Mouse (Mus musculus): ENCODE results near the gene Rpl21. TPM values are rescaled to one million over a fixed set of nuclear protein-coding genes. Genes with fewer than 3 reads are reported as not detected.

The Rpl21 gene
- polyA plus RNA-seq (2014; fragmentation: Illumina TruSeq; extraction: RNeasy Lipid Tissue Mini Kit (QIAGEN cat#74804); ENCODE audit: low read depth, low replicate concordance) = 459 TPM

DNA sequence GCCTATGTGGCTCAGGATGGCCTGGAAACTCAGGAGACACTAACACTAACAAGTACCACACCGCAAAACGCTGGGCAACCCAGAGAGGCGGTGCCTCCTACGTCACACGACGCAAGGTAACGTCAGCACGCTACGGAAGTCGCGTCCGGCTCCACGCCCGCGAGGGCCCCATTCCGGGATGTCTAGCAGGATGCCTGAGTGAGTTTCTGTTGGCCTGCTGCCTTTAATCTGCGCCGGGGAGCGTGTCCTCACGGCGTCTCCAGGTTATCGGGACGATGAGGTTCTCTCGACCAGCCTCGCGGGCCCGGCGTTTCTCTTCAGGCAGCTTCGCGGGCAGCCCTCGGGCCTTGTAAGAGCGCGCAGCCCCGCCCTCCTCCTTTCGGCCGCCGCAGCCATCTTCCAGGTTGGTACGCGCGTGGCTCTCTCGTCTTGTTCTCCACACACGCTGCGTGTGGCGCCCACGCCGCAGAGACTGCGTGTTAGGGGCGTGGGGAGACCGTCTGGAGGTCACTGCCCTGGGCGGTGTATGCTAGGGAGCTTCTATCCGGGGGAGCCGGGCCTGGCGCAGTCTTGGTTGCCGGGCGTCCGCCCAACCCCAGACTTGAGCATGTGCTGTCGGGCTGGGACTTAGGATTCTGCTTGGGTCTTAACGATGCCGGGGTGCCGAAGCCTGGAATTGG lies at the start of gene Rpl21:
Gene Rpl21, plus strand, starts transcription at position 122 of the 680 bp plus-strand sequence.

DNA sequence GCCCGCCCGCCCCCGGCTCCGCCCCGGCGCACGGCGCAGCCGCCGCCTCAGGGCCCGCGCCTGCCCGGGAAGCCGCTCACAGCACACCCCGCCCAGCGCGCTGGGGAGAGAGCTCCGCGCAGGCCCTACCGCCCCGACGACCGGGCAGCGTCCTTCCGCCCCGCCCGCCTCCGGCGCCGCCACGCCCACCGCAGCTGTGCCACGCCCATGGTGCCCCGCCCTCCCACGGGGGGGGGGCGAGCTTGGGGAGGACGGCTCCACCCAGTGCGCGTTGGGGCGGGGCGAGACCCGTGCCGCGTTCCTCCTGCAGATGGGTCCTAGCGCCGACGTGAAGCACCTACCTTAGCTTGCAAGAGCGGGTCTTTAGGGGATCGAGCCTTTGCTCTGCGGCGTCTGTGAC lies 37.8 kb upstream of the Rpl21 start, which contains the start of gene Usp12:
Gene Usp12, minus strand, starts transcription at position 154 of the 400 bp plus-strand sequence.

DNA sequence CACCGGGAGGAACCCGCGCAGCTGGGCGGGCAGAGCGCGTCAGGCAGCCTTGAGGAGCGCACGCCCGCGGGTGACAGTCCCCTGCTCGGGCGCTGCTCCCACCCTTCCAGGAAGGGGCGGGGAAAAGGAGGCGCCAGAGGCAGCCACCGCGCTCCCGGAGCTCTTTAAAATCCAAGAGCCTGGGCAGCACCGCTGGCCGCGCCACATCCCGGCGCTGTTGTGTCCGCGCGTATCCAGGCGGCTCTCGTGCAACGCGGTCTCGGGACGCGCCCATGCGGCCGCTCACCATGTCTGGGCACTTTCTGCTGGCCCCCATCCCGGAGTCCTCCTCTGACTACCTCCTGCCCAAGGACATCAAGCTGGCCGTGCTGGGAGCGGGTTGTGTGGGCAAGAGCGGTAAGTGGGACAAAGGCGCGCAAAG lies 12.3 kb downstream of the Rpl21 start, which contains the start of gene Rasl11a:
Gene Rasl11a, plus strand, starts transcription at position 127 of the 421 bp plus-strand sequence.

Other genes starting within 250 kb of the Rpl21 start
- not detected for gene Gpr12, start 247.7 kb upstream of the Rpl21 start, polyA plus RNA-seq (2014; fragmentation: Illumina TruSeq; extraction: RNeasy Lipid Tissue Mini Kit (QIAGEN cat#74804); ENCODE audit: low read depth, low replicate concordance)
- 15.0 TPM for gene Usp12, start 37.9 kb upstream of the Rpl21 start, polyA plus RNA-seq (2014; fragmentation: Illumina TruSeq; extraction: RNeasy Lipid Tissue Mini Kit (QIAGEN cat#74804); ENCODE audit: low read depth, low replicate concordance)
- gene Rasl11a, start 12.2 kb downstream of the Rpl21 start, polyA plus RNA-seq (2014; fragmentation: Illumina TruSeq; extraction: RNeasy Lipid Tissue Mini Kit (QIAGEN cat#74804); ENCODE audit: low read depth, low replicate concordance) = 6.5 TPM
- gene Gtf3a, start 115.8 kb downstream of the Rpl21 start, polyA plus RNA-seq (2014; fragmentation: Illumina TruSeq; extraction: RNeasy Lipid Tissue Mini Kit (QIAGEN cat#74804); ENCODE audit: low read depth, low replicate concordance) = 32.0 TPM
- gene Mtif3, start 130.9 kb downstream of the Rpl21 start, polyA plus RNA-seq (2014; fragmentation: Illumina TruSeq; extraction: RNeasy Lipid Tissue Mini Kit (QIAGEN cat#74804); ENCODE audit: low read depth, low replicate concordance) = 24.7 TPM
- 8.7 TPM for gene Lnx2, start 243.7 kb downstream of the Rpl21 start, polyA plus RNA-seq (2014; fragmentation: Illumina TruSeq; extraction: RNeasy Lipid Tissue Mini Kit (QIAGEN cat#74804); ENCODE audit: low read depth, low replicate concordance)
- 82.8 TPM for gene Polr1d, start 244.2 kb downstream of the Rpl21 start, polyA plus RNA-seq (2014; fragmentation: Illumina TruSeq; extraction: RNeasy Lipid Tissue Mini Kit (QIAGEN cat#74804); ENCODE audit: low read depth, low replicate concordance)

Data from heart, adult 10 weeks (tissue).